Mouse (Mus musculus) T-helper 17 cell (primary cell): ENCODE measurements around the gene Ptma.
"Not testable (repeated sequence)": the region's sequence is repeated elsewhere in the genome, so short reads cannot be mapped to it uniquely, and the experiment has no call there.

Experiments
- in situ Hi-C, 2 experiments: fragments of 300-600 bp; cut with MboI, MseI; formaldehyde crosslinking; loops; 1 replicate in 1 of 2; 2 replicates in 1 of 2; pipeline ENCODE4 v1.15.1; 2025; ENCODE audit warnings: high pct_unique_total_duplicates in 2 of 2

The Ptma gene

DNA sequence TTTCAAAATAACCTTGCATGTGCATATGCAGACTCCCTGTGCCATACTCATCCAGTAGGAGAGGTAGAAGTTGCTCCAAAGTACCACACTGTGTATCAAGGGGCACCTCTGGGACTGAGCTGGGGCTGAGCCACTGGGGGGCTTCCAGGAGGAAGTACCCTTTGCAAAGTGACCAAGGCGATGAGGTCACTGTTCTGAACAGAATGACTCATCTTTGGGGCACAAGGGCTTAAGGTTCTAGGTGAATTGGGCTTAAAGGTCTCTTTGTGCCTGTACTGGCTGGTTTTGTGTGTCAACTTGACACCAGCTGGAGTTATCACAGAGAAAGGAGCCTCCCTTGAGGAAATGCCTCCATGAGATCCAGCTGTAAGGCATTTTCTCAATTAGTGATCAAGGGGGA, 13.5 kb upstream of the Ptma start:
- in situ Hi-C loops, result not testable (repeated sequence)

DNA sequence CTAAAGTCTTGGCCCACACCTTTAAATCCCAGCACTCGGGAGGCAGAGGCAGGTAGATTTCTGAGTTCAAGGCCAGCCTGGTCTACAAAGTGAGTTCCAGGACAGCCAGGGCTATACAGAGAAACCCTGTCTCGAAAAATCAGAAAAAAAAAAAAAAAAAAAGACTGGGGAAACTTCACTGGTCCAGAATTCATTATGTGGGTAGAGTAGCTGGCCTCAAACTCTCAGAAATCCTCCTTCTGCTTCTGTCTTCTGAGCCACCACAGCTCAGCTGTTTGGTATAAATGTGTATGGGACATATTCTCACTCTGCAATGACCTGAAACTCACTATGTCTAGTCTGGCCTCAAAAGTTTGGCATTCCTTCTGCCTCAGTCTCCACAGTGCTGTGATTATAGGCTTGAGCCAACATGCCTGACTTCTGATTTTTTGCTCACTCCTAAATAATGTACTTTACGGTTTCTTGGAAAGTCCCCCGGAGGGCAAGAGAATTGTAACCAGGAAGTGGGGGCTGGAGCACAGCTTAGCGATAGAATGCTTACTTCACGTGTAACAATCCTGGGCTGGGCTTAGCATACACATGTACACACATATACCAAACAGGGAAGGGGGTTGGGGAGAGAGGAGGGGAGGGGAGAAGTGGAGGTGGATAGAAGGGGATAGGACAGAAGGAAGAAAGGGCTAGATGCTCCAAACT, 10.7 kb upstream of the Ptma start:
- in situ Hi-C loops, result no loop called here

DNA sequence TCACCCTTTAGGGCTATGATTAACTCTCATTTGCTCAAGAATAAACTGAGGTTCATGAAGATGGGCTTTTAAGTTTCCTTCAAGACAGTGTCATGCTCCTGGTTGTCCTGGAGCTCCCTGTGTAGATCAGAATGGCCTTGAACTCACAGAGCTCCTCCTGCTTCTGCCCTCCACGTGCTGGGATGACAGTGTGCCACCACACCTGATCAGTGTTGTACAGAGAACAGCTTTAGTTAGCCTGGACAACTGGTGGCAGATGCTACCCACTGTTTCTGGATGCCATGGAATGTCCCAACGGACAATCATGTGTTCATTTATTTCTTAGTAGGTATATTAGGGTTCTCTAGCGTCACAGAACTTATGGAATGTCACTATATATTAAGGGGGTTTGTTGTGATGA, 9.4 kb upstream of the Ptma start:
- in situ Hi-C loops, result no loop called here

DNA sequence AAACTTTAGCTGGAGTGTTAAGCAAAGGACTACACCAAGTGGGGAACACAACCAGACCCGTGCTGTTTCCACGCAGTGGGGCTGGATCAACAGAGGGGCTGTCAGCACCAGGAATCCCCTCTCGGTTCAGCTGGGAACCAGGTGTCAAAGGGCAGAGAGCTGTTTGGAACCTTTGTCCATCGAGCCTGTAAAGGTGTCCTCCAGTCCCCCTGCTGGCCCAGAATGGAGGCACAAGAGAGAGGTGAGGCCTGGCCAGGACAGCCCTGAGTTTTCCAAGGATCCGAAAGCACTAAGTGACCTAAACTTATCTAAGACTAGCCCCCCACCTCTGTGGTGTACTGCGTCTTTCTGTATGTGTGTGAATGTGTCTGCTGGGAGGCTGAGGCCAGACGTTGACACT, 6.2 kb upstream of the Ptma start:
- in situ Hi-C loops, result no loop called here

DNA sequence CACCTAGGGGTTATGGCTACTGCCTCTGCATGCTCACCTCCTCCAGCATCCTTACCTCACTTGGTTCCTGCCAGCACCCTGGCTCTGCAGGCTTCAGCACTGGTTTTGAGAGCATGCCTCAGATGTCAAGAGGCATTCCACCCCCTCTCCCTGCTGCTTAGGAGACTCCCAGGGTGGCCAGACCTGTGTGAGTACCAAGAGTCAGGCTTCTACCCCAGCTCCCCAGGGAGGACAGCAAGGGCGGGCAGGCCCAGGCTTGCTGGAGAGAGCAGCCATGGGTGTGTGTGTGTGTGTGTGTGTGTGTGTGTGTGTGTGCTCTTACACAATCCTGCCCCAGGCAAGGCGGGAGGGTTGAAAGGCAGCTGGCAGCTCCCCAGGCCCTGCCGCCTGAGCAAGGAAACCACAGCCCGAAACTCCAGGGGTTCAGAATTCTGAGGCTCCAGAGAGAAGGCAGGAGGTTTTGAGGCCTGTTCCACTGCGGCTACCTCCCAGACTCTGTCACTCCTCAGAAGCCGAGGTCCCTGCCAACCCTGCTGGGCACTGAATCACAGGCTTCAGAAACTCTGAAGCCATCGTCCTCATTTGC, 4.1 kb upstream of the Ptma start:
- in situ Hi-C loops, result no loop called here

DNA sequence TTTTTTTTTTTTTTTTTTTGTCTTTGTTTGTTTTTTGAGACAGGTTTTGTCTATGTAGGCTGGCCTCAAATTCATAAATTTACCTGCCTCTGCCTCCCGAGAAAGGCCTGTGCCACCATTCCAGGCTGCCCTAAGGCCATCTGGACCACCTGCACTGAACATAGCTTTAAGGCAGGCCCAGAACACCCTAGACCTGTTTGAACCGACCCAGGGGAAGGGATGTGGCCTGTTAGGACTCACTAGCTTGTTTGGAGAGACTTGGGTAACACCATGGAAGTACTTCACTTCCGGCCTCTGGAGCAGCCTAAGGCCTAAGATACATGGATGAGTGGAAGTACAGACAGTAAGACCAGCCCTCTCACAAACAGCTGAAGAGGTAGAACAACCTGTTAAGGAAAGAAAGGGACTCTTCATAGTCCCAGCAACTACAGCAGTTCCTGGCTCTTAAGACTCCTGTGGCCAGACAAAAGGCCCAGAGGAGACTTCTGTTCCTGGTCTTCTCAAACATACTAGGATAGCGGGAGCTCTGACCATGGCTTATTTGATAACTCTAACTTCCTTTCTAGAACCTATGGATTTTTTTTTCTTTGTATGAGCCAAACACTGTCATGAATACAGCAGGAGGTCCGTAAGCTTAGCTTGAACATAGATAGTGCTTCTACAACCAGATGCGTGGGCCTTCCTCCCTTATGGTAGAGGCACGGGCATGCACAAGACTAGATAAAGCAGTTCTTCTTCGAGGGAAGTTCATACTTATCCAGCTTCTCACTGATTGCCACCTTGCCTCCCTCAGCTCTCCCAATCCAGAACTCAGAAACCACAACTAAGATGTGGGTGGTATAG, 2.5 kb upstream of the Ptma start:
- in situ Hi-C loops, result no loop called here

DNA sequence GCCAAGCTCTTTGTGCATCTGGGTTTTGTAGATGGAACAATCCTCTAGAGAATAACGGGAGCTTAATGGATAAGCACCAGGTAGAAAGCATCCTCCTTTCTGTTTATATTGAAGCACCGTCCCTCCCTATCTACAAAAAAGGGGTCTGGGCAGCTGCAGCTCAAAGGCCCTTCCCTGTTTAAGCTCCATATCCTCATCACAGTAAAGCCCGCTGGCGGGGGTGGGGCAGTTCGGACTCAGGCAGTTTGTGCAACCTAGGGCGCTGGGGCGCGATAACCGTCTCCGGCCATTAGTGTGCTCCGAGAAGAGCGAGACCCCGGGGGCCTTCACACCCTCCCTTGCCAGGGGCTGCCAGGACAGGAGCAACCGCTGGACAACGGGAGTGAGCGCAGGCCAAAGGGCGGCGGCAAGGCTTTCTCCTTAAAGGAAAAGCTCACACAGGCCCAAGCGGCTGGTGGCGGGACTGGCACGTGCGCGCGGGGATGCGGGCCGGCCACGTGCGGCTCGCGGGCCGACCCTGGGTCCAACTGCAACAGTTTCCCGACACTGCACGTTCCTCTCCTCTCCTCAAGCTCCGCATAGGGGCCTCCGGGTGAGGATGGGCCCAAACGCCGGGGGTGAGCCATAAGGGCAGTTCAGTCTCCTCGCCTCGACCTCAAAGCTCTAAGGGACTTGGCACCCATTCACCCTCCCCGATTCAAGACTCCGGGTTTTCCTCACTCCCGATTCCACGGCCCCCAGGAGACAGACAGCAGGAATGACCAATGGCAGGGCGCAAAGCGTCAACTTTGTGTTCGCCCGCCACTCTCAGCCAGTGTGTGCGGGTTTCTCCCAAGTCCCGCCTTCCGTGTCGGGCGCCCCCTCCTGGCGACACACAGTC, 1.7 kb upstream of the Ptma start:
- in situ Hi-C loops, result loop anchor here in 1 of 2 experiments (5.0 kb wide), 1 partner anchor 88 kb away; no protein-coding TSS in a partner anchor

DNA sequence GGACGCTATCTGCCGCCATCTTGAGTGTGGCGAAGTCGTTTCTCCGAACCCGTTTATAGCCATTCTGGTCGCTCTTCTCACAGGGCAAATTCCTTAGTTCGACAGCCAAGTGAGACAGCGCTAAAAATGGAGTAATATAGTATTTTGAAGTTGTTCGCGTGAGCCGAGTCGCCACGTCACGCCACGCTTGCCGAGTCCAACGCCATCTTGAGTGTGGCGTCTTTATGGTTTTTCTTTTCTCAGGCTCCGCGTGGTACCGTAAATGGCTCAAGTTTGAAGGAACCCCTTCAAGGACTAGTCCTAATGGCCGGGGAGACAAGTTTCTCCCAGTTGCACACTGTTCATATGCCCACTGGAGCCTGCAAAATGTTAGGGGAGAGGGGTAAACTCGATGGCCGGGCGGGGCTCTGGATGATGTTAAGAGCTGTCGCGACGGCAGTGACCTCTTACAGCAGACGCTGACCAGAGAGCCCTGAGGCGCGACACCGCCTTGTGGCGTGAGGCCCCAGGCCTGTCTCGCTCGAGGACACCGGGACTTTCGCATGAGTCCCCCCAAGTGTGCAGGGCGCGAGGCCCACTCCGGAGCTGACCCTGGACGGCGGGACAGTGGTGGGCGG, 919 bp upstream of the Ptma start:
- in situ Hi-C loops, result loop anchor here in 1 of 2 experiments (5.0 kb wide), 1 partner anchor 88 kb away; no protein-coding TSS in a partner anchor

DNA sequence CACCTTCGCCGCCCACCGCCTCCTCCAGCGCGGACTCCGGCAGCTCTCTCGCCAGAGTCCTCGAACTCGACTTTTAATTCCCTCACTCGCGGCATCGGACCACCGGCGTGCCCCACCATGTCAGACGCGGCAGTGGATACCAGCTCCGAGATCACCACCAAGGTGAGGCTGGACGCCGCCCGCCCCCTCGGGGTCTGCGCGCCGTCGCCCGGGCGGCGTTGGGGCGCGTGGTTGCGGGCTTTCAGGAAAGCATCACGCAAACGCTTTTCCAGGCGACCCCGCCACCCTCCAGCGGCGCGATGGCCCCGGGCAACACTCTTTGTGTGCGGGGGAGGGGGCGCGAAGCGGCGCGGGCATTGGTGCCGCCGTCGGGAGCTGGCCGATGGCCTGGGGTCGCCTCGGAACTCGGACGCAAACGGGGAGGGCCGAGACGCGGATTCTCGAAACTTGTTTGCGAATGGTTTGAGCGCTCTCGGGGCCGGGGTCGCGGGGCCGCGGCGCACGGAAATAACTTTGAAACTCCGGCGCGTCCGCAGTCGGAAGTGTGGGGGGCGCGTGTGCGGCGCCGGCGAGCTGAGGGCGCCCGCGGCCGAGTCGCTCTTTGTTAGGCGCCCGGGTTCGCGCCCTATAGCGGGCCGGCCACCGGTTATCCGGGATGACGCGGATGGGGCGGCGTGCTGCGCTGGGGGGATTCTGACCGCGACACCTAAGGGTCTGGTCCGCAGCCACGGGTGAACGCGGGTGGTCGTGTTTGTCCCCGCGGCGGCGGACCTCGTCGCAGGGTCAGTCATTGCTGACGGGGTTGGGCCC, 468 bp downstream of the Ptma start:
- in situ Hi-C loops, result loop anchor here in 1 of 2 experiments (5.0 kb wide), 1 partner anchor 90 kb away; no protein-coding TSS in a partner anchor

DNA sequence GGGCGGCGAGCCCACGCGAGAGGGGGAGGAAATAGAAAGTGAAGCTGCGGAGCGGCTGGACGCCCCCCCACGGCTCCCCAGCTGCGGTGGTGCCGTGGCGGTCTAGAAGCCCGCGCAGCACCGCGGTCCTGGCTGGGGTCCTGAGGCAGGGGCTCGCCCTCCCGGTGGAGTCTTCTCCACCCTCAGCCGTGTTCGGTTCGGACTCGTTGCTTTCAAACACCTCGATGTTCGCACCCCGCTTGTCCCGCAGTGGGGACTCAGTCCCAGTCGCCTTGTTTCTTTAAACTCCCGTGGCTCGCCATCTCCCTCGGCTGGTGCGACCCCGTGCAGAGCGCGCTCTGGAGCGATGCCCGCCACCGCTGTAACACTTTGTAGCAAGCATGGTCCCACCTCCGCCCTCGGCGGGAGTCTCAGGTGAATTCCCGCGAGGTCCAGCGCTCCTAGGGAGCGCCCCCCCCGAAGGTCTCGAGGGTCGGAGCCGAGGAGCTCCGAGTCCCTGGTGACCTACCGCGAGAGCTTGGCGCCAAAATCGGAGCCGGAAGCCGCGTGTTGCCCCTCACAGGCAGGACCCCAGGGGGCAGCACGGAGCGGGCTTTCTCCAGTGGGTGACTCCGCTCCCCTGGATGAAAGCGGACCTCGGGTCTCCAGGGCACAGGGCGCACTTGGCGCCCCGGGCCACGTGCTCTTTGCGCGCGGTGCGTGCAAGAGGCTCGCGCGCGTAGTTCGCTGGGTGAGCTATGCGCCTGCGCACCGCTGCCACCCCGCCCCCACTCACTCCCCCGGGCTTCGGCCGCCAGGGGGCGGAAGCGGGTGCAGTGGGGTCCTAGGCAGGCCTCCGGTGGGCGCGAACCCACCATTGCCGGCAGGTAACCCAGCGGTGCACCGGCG, 1.3 kb downstream of the Ptma start:
- in situ Hi-C loops, result loop anchor here in 1 of 2 experiments (5.0 kb wide), 1 partner anchor 91 kb away; no protein-coding TSS in a partner anchor

DNA sequence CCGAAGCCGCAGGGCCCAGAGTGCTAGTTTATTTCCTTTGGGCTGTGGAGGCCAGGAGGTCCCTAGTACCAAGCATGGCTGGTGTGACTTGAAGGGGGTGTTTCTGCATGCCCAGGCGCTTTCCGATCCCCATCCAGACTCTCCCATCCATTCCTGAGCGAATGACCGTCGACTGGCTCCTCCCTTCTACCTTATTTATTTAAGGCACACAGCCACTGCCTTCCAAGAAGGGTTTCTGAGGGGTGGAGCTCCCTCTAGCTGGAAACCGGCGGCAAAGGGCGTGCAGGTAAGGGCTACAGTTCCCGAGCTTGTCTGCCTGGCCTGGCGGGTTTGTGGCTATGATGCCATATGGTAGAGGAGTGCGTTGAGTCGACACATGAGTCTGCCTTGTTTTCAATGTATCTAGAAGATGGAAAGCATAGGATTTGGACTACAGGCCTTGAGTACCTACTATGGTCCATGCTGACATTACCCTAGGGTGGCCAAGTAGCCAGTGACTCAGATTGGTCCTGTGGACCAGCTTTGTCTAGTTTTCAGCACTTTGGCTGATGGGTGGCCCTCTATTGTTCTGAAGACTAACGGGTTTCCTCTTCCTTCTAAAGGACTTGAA, 2.1 kb downstream of the Ptma start:
- in situ Hi-C loops, result loop anchor here in 1 of 2 experiments (5.0 kb wide), 1 partner anchor 91 kb away; no protein-coding TSS in a partner anchor

DNA sequence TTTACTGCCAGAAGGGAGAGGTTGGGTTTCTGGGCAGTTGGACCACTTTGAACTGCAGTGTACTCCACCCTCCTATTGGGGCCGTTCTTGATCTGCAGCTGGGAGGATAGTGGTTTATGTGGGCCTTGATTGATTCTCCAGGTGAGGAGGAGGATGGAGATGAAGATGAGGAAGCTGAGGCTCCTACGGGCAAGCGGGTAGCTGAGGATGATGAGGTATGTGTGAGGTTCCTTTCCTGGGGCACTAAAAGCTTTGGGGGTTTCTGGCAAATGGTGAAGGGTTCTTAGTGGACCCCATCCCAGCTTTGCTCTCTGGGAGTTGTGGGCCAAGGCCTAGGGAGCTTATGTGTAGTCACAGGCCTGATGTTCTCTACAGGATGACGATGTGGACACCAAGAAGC, 3.1 kb downstream of the Ptma start:
- in situ Hi-C loops, result loop anchor here in 1 of 2 experiments (5.0 kb wide), 1 partner anchor 92 kb away; no protein-coding TSS in a partner anchor

DNA sequence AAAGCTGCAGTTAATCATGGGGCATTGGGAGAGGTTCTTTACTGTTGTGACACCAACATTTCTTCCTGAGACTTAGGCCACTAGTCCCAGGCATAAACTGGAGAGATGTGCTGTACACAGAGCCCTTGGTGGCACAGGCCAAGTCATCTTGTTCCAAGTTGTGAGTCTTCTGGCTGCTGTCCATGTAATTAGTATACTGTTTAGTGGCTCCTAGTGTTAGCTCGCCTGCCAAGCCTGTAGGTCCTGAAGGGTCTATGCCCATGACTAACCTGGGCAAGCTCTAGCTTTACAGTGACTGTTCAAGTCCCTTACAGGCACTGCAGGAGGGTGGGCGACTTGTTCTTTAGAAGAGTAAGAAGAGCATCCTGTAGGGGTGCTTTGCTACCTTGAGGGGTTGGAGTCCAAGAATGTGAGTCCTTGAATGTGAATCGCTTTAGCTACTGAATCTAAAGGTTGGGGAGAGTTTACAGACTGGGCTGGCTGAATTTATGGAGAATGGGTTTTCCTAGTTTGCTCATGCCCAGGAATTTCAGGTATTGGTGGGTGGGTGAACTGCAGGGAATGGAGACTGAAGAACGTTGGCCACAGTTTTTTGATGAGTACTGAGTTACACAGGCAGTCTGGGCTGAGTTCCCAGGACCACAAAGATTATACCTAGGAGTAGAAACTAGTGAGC, 4.5 kb downstream of the Ptma start:
- in situ Hi-C loops, result loop anchor here (5.0 kb wide), 2 partner anchors 51 to 89 kb away; partner anchors contain the start of genes Cops7b (in 2 of the 2) and Pde6d (in 2 of the 2)

DNA sequence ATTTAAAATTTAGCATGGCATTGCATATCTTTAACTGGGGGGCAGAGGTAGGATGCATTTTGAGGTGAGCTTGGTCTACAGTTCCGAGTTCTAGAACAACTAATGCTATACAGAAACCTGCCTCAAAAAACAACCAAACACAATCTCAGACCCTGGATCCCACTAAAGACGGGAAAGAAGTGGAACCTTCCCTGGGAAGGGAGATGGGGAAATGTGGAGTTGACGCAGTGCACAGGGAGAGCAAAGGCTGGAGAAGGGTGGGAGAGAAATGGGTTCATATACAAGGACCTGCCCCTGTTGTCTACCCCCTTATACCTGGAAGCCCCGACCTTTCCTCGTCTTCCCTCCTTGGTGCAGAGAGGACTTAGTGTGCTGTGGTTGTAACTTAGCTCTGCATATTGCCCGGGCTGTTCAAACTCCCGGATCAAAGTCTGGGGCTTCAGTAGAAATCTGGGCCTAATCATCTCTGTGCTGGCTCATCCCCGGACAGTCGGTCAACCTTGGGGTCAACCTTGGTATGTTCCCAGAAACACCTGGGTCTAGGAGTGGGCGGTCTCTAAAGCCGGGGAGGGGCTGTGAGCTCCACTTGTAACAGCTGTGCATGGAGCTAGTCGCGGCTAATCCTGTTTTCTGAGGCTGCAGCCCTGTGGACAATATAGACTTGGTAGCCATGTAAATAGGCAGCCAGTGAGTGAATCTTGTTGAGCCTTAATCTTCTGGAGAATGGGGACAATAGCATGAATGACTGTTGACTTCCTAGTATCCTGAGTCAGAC, 5.2 kb downstream of the Ptma start:
- in situ Hi-C loops, result loop anchor here (5.0 kb wide), 2 partner anchors 51 to 89 kb away; partner anchors contain the start of genes Cops7b (in 2 of the 2) and Pde6d (in 2 of the 2)

DNA sequence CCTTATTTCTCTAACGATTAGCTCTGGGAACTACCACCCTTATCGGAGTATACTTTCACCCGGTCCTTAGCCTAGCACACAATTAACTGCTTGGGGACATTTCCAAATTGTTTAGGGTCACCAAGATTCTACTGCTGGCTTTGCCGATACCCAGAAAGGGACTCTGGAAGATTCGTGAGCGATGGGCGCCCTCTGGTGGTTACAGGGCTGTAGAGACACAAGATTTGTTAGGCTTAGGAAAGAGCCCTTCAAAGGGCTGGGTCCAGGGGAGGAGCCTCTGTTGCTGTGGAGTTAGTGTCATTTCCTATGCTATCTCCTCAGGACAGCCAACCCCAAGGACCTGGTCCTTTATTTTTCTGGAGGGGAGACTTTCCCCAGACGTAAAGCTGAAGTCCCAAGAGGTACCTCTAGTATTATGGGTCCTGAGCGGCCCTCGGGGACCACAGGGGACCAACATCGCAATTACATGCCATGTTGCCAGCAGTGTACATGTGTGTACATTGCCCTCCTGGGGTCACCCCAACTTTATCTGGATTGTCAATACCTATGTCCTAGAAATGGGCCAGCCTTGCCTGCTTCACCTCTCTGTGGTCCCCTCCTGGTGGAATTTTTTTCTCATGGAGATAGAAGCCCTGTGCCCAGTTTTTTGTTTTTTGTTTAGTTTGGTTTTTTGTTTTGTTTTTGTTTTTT, 6.0 kb downstream of the Ptma start:
- in situ Hi-C loops, result loop anchor here (5.0 kb wide), 2 partner anchors 50 to 90 kb away; partner anchors contain the start of genes Cops7b (in 2 of the 2) and Pde6d (in 2 of the 2)
